Mouse (Mus musculus) heart, embryonic 14.5 days (tissue): Measurements from ENCODE around the gene Nccrp1. TPM values are rescaled to one million over a fixed set of nuclear protein-coding genes. Genes with fewer than 3 reads are reported as not detected.

Experiments
- ATAC-seq: fragments of 200-750 bp; cut with Nextera tagmentation; 2 replicates; pipeline ENCODE4 v1.8.0; 2017; ENCODE audit warnings: low read depth, moderate TSS enrichment; ENCODE audit not compliant: insufficient number of reproducible peaks, insufficient read depth, low FRiP score
- H3K27ac ChIP-seq, 2 experiments: fragments of 200-500 bp in 1 of 2; fragments of 300-500 bp in 1 of 2; sonication (generic) in 1 of 2; replicated peaks in 1 of 2; 2 replicates each; pipeline ENCODE4 v1.5.1; 2012 to 2014; ENCODE audit warnings: low read depth in 2 of 2, low read length in 2 of 2, control low read depth in 1 of 2, mild to moderate bottlenecking in 1 of 2, mixed read lengths in 1 of 2; ENCODE audit not compliant: control insufficient read depth in 1 of 2, insufficient read depth in 1 of 2
- H3K27me3 ChIP-seq: fragments of 300-500 bp; sonication (generic); 2 replicates; pipeline ENCODE4 v1.6.1; 2014; ENCODE audit warnings: mild to moderate bottlenecking, low read length, control low read depth; ENCODE audit not compliant: control insufficient read depth, insufficient read depth
- H3K36me3 ChIP-seq: fragments of 300-500 bp; sonication (generic); 2 replicates; pipeline ENCODE4 v1.6.1; 2014; ENCODE audit warnings: mild to moderate bottlenecking, control low read depth, low read length, mixed read lengths; ENCODE audit not compliant: control insufficient read depth, insufficient read depth
- H3K4me1 ChIP-seq, 2 experiments: fragments of 200-500 bp in 1 of 2; fragments of 300-500 bp in 1 of 2; sonication (generic) in 1 of 2; 2 replicates each; pipeline ENCODE4 v1.6.1; 2012 to 2014; ENCODE audit warnings: low read length in 2 of 2, control low read depth in 1 of 2, mixed read lengths in 1 of 2; ENCODE audit not compliant: control insufficient read depth in 2 of 2, insufficient read depth in 2 of 2
- H3K4me2 ChIP-seq: fragments of 300-500 bp; sonication (generic); 2 replicates; pipeline ENCODE4 v1.6.1; 2014; ENCODE audit warnings: mild to moderate bottlenecking, low read length
- H3K4me3 ChIP-seq, 2 experiments: fragments of 200-500 bp in 1 of 2; fragments of 300-500 bp in 1 of 2; sonication (generic) in 1 of 2; 2 replicates each; pipeline ENCODE4 v1.5.1; 2012 to 2014; ENCODE audit warnings: low read length in 2 of 2, mild to moderate bottlenecking in 2 of 2, control low read depth in 1 of 2, low read depth in 1 of 2, moderate library complexity in 1 of 2; ENCODE audit not compliant: control insufficient read depth in 1 of 2, insufficient read depth in 1 of 2
- H3K9ac ChIP-seq: fragments of 300-500 bp; sonication (generic); 2 replicates; pipeline ENCODE4 v1.6.1; 2014; ENCODE audit warnings: mild to moderate bottlenecking, low read length
- H3K9me3 ChIP-seq: fragments of 300-500 bp; sonication (generic); 2 replicates; pipeline ENCODE4 v1.6.1; 2016; ENCODE audit warnings: low read length, control low read depth; ENCODE audit not compliant: control insufficient read depth
- WGBS: fragments of 180-500 bp; shearing (Covaris S2); extraction: QIAGEN DNeasy Blood & Tissue Kit; methylation state at CpG from one replicate; pipeline ENCODE4 v1.1.7; 2014; 5-methylcytosine and 5-hydroxymethylcytosine counted together
- polyA plus RNA-seq: library from polyadenylated mRNA; unstranded; fragments of >200 nt; fragmentation: Nextera tagmentation; extraction: Ambion mirVana; gene quantifications from 2 replicates; pipeline ENCODE4 v1.2.1, GENCODE M21; 2014

Nccrp1 gene
- polyA plus RNA-seq, 1 experiment from 2014 or later: not detected

GRCm38 (mm10) chr7:28568253-28568652 is 21.2 kb upstream of the Nccrp1 start:
- Histone ChIP-seq H3K9me3 (no peaks in the 10 kb centered on the region), H3K36me3 (peaks cover 61% of the 10 kb centered on the region), H3K9ac (no peak overlapping the region), H3K27ac (no peak overlapping the region), H3K27me3 (no peaks in the 10 kb centered on the region), H3K4me2 (no peak overlapping the region), H3K4me1 (peaks cover 29 to 32% of the 10 kb centered on the region in 2 experiments), H3K4me3 (no peak overlapping the region)
- ATAC-seq: no peak

DNA sequence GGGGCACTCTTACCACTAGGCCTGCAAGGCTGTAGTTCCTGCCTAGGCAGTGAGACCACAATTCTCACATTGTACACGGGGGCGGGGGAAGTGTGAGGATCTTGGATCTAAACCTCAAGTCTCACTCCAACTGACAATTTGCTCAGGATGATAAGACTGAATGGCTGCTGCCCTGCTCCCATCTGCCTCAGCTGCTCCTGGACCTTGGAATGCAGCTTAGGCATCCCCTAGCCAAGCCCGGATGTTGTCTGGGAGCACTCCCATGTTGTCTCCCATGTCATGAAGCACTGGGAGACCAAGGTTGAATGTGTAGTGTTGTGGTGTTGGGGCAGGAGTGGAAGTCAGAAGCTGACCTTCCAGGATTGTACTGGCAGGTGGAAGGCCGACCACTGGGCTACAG is 20.5 kb upstream of the Nccrp1 start:
- Histone ChIP-seq H3K36me3 (peaks cover 68% of the 10 kb centered on the region), H3K4me1 (peaks cover 23 to 32% of the 10 kb centered on the region in 2 experiments), H3K9me3 (no peaks in the 10 kb centered on the region), H3K4me3 (no peak overlapping the region), H3K4me2 (no peak overlapping the region), H3K27me3 (no peaks in the 10 kb centered on the region), H3K27ac (no peak overlapping the region), H3K9ac (no peak overlapping the region)
- no peak for ATAC-seq
- WGBS: 88% methylated on average over 4 of the region's 4 CpGs

GRCm38 (mm10) chr7:28565407-28565806 is 18.4 kb upstream of the Nccrp1 start:
- Histone ChIP-seq H3K27ac (no peak overlapping the region), H3K27me3 (no peaks in the 10 kb centered on the region), H3K4me1 (peaks cover 7 to 11% of the 10 kb centered on the region in 2 experiments; a peak in 3 of 4 replicates), H3K9me3 (no peaks in the 10 kb centered on the region), H3K4me3 (no peak overlapping the region), H3K4me2 (no peak overlapping the region), H3K36me3 (peaks cover 89% of the 10 kb centered on the region), H3K9ac (no peak overlapping the region)
- ATAC-seq: no peak
- WGBS: 87% methylated on average over 5 of the region's 5 CpGs

GRCm38 (mm10) chr7:28562951-28563350 is 15.9 kb upstream of the Nccrp1 start:
- Histone ChIP-seq H3K9ac (no peak overlapping the region), H3K4me3 (no peak overlapping the region), H3K27me3 (no peaks in the 10 kb centered on the region), H3K9me3 (no peaks in the 10 kb centered on the region), H3K27ac (no peak overlapping the region), H3K4me1 (peaks cover under 1 to 6% of the 10 kb centered on the region in 2 experiments; a peak in 3 of 4 replicates), H3K4me2 (no peak overlapping the region), H3K36me3 (peaks cover 98% of the 10 kb centered on the region)
- WGBS: 92% methylated on average over 13 of the region's 13 CpGs
- no peak for ATAC-seq

GRCm38 (mm10) chr7:28562371-28562770 is 15.3 kb upstream of the Nccrp1 start:
- 89% methylated on average over 13 of the region's 13 CpGs for WGBS
- H3K4me1 ChIP-seq: peaks cover 5 to 12% of the 10 kb centered on the region in 2 experiments; a peak in 3 of 4 replicates
- H3K27me3 ChIP-seq: no peaks in the 10 kb centered on the region
- H3K4me2 ChIP-seq: no peak overlapping the region
- H3K27ac ChIP-seq: no peak overlapping the region
- peaks cover 92% of the 10 kb centered on the region for H3K36me3 ChIP-seq
- H3K4me3 ChIP-seq: no peak overlapping the region
- H3K9ac ChIP-seq: no peak overlapping the region
- ATAC-seq: no peak
- no peaks in the 10 kb centered on the region for H3K9me3 ChIP-seq

DNA sequence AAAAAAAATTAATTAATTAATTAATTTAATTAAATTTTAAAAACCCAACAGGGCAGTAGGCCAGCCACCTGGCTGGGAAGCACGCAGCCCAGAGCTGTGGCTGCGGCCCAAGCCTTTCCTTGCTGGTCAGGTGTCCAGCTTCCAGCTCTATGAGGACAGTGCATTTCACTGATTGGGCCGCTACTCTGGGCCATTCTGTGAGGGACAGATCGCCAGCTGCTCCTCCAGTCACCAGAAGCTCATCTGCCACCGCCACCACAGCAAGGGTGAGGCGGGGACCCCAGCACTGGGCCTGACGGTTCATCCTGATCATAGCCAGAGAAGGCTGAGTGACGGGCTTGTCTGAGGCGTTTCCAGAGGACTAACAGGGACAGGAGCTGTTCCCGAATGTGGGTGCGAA is 14.9 kb upstream of the Nccrp1 start:
- no peak overlapping the region for H3K4me2 ChIP-seq
- H3K27ac ChIP-seq: no peak overlapping the region
- H3K27me3 ChIP-seq: no peaks in the 10 kb centered on the region
- H3K4me1 ChIP-seq: peaks cover 5 to 13% of the 10 kb centered on the region in 2 experiments; a peak in 3 of 4 replicates
- H3K9me3 ChIP-seq: no peaks in the 10 kb centered on the region
- peaks cover 90% of the 10 kb centered on the region for H3K36me3 ChIP-seq
- no peak for ATAC-seq
- no peak overlapping the region for H3K9ac ChIP-seq
- WGBS: 87% methylated on average over 11 of the region's 11 CpGs
- H3K4me3 ChIP-seq: no peak overlapping the region

GRCm38 (mm10) chr7:28560856-28561255 is 13.8 kb upstream of the Nccrp1 start:
- Histone ChIP-seq H3K36me3 (peaks cover 80% of the 10 kb centered on the region), H3K4me2 (no peak overlapping the region), H3K4me1 (peaks cover 7 to 13% of the 10 kb centered on the region in 2 experiments; a peak in 3 of 4 replicates), H3K9ac (no peak overlapping the region), H3K9me3 (no peaks in the 10 kb centered on the region), H3K27ac (no peak overlapping the region), H3K4me3 (no peak overlapping the region), H3K27me3 (no peaks in the 10 kb centered on the region)
- 89% methylated on average over 10 of the region's 10 CpGs for WGBS
- no peak for ATAC-seq

- no peak for ATAC-seq
- no peak overlapping the region for H3K27ac ChIP-seq
These were observed 11.4 kb upstream of the Nccrp1 start for GRCm38 (mm10) chr7:28558486-28558885.

More at GRCm38 (mm10) chr7:28558486-28558885, 11.4 kb upstream of the Nccrp1 start:
- Histone ChIP-seq H3K36me3 (peaks cover 56% of the 10 kb centered on the region), H3K4me1 (peaks cover 7 to 13% of the 10 kb centered on the region in 2 experiments; a peak in 3 of 4 replicates), H3K4me2 (no peak overlapping the region), H3K27me3 (no peaks in the 10 kb centered on the region), H3K4me3 (no peak overlapping the region), H3K9me3 (no peaks in the 10 kb centered on the region), H3K9ac (no peak overlapping the region)
- WGBS: 45% methylated on average over 4 of the region's 4 CpGs
